Mouse (Mus musculus): Measurements from ENCODE around the gene Olfr1252.

The Olfr1252 gene

DNA sequence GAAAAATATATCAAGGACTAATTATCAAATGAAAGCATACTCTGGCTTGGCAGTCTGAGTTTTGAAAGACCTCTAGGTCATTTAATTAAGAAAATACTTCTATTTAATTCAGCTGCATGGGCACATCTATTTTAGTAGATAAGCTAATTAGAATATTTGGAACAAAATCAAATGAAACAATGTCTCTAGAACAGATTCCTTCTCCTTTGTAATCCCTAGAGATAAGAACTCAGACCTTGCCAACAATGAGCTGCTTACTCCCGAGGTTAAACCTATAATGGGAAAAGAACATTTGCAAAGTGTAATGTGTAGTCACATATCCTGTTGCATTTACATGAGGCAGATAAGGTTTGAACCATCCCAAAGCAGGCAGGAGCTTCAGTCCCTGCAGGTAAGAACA lies at the start of gene Olfr1252:
Gene Olfr1252 (minus strand): TSS at position 101 of the 400 bp plus-strand sequence.
- no peak for DNase-seq (ENCODE audit: low spot score)

GRCm38 (mm10) chr2:89756990-89757389 lies 32.2 kb upstream of the Olfr1252 start, which contains the start of gene Olfr1253:
TSS of gene Olfr1253 (minus strand) at chr2:89757090.
- DNase-seq (ENCODE audit: low spot score): no peak

DNA sequence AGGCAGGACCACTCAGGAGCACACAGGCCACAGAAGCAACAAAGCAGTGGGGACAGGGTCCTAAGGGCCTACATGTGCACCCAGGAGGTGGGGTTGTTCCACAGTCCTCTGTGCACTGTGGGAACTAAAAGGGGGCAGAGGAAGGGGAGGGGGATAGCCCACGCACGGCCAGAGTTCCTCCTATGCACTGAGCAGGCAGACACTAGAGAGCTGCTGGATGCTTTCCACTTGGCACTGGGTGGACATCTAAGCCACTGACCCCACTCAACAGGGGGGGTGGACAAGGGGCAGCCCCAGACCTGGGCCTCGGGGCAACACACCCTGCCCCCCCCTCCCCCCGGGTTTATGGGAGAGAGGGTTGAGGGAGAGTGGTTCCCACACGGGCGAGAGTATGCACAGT lies 32.8 kb downstream of the Olfr1252 start:
- DNase-seq (ENCODE audit: low spot score): no peak

DNA sequence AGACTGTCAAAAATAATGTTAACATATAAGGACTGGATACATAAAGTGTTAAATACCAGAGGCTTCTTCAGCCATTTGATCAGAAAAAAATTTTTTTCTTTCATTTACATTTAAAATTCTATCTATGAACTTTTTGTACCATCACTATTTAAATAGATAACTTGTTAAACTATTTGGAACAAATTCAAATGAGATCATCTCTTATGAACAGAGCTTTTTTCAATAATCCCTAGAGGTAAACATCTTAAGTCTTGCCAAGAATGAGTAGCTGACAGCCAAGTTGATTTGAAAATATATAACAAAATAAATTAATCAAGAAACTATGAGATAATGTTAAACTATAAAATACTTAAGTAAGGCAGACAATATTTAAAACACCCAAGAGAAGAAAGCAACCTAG lies 53.0 kb downstream of the Olfr1252 start, which contains the start of gene Olfr1251:
Gene Olfr1251 (minus strand): TSS at position 101 of the 400 bp plus-strand sequence.
- DNase-seq (ENCODE audit: low spot score): no peak
